In the genomic region with DNA sequence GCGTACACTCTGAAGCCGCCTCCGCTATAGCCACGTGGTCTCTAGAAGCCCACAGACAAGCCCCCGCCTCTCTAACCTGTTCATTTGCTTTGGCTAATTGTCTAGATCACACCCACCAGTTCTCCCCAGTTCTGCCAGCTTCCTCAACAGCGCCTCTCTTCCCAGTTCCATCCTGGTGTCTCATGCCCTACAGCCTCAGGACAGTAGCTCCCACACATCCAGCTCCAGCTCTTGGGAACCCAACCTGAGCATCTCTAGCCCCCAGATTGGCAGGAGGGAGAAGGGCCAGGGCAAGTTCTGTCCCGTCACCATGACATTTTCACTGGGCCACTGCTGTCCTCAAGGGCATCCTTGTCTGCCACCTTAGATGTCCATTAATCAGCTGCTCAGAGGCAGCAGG, we compare ENCODE assay signal across 19 mouse cellular contexts. TPM values are rescaled to one million over a fixed set of nuclear protein-coding genes. Genes with fewer than 3 reads are reported as not detected.
"Had no signal": no experiment of that assay in that cellular context is flagged by ENCODE, and none has a peak within 500 bp of the region (broad histone marks: within the 10 kb centered on the region; RNA-seq: fewer than 3 reads in every experiment).

No protein-coding gene starts in this region.

- H3K27ac ChIP-seq: neural tube, embryonic 12.5 days; neural tube, embryonic 13.5 days; neural tube, embryonic 15.5 days; stomach, embryonic 15.5 days; stomach, postnatal 0 days had no signal

- DNase-seq: retina, postnatal 1 day; right cerebral cortex, adult 18-20 months; right cerebral cortex, postnatal 14 days; right cerebral cortex, postnatal 25 days; right cerebral cortex, postnatal 4 days; spleen, adult 18-20 months; thymus, adult 18-20 months; thymus, adult 2 months; thymus, postnatal 14 days; thymus, postnatal 25 days; thymus, postnatal 36 days; thymus, postnatal 4 days had no signal

- H3K4me3 ChIP-seq: neural tube, embryonic 12.5 days; neural tube, embryonic 13.5 days; neural tube, embryonic 15.5 days; stomach, embryonic 15.5 days had no signal

RNA-seq across cellular contexts. Expression of gene Pitx2, which starts 29.3 kb away (rescaled TPM):
- total RNA-seq: neutrophil, adult 5-6 weeks had no signal
- polyA plus RNA-seq: spleen, adult 2 months had no signal
